Mouse (Mus musculus): ENCODE measurements around the gene Apoa2.

The Apoa2 gene

GRCm38 (mm10) chr1:171205704-171206493, 19.0 kb upstream of the Apoa2 start:
- no peak for DNase-seq (ENCODE audit: low spot score)

GRCm38 (mm10) chr1:171209409-171209808, 15.4 kb upstream of the Apoa2 start:
- no peak for DNase-seq (ENCODE audit: low spot score)

GRCm38 (mm10) chr1:171212854-171213253, 12.0 kb upstream of the Apoa2 start:
- no peak for DNase-seq (ENCODE audit: low spot score)

- DNase-seq (ENCODE audit: low spot score), result no peak
Measured at GRCm38 (mm10) chr1:171213801-171214496, 10.9 kb upstream of the Apoa2 start, which contains the start of gene Nr1i3. TSS of gene Nr1i3 (plus strand) at chr1:171213970.

GRCm38 (mm10) chr1:171216241-171216955, 8.5 kb upstream of the Apoa2 start:
- no peak for DNase-seq (ENCODE audit: low spot score)

- DNase-seq (ENCODE audit: low spot score), result peak; percentile 82
Measured at GRCm38 (mm10) chr1:171220871-171221270, 4.0 kb upstream of the Apoa2 start.

- peak; percentile 28 for DNase-seq (ENCODE audit: low spot score)
Measured at GRCm38 (mm10) chr1:171221281-171222193, 3.3 kb upstream of the Apoa2 start.

- DNase-seq (ENCODE audit: low spot score), result peak; percentile 83
Measured at GRCm38 (mm10) chr1:171222238-171223155, 2.4 kb upstream of the Apoa2 start, which contains the start of gene Tomm40l. TSS of gene Tomm40l (minus strand) at chr1:171222514.

GRCm38 (mm10) chr1:171223168-171223567, 1.7 kb upstream of the Apoa2 start:
- no peak for DNase-seq (ENCODE audit: low spot score)

GRCm38 (mm10) chr1:171223796-171224195, 1.1 kb upstream of the Apoa2 start:
- peak; percentile 38 for DNase-seq (ENCODE audit: low spot score)

GRCm38 (mm10) chr1:171226780-171227179, 1.9 kb downstream of the Apoa2 start:
- DNase-seq (ENCODE audit: low spot score), result no peak

GRCm38 (mm10) chr1:171227879-171228278, 3.0 kb downstream of the Apoa2 start:
- no peak for DNase-seq (ENCODE audit: low spot score)

- no peak for DNase-seq (ENCODE audit: low spot score)
Measured at GRCm38 (mm10) chr1:171229750-171230149, 4.9 kb downstream of the Apoa2 start.

- DNase-seq (ENCODE audit: low spot score), result no peak
Measured at GRCm38 (mm10) chr1:171230215-171230614, 5.4 kb downstream of the Apoa2 start.

- no peak for DNase-seq (ENCODE audit: low spot score)
Measured at GRCm38 (mm10) chr1:171231844-171232243, 7.0 kb downstream of the Apoa2 start.

- no peak for DNase-seq (ENCODE audit: low spot score)
Measured at GRCm38 (mm10) chr1:171232348-171232747, 7.5 kb downstream of the Apoa2 start.

GRCm38 (mm10) chr1:171232800-171233730, 8.2 kb downstream of the Apoa2 start:
- no peak for DNase-seq (ENCODE audit: low spot score)

GRCm38 (mm10) chr1:171234126-171234525, 9.3 kb downstream of the Apoa2 start, which contains the start of gene Fcer1g:
TSS of gene Fcer1g (minus strand) at chr1:171234365.
- DNase-seq (ENCODE audit: low spot score), result no peak

- no peak for DNase-seq (ENCODE audit: low spot score)
Measured at GRCm38 (mm10) chr1:171234538-171234937, 9.7 kb downstream of the Apoa2 start.
